Mouse (Mus musculus) neutrophil, adult 5-6 weeks (primary cell): ENCODE measurements around the gene Tnfrsf23. TPM values are rescaled to one million over a fixed set of nuclear protein-coding genes. Genes with fewer than 3 reads are reported as not detected.

Experiments
- ATAC-seq: fragments of 151-379, 151-347 bp; 2 replicates; pipeline ENCODE4 v1.8.0; 2017; ENCODE audit warnings: mild to moderate bottlenecking, moderate TSS enrichment; ENCODE audit not compliant: insufficient number of reproducible peaks, poor library complexity, low FRiP score, severe bottlenecking; ENCODE audit errors: extremely low read depth
- total RNA-seq: library from RNA; stranded (forward); fragments of 200-1000 nt; gene quantifications from 2 replicates; pipeline ENCODE4 v1.2.3, GENCODE M21; 2017

Gene Tnfrsf23
- 8.6 and 10.1 TPM in 2 replicates for total RNA-seq

DNA sequence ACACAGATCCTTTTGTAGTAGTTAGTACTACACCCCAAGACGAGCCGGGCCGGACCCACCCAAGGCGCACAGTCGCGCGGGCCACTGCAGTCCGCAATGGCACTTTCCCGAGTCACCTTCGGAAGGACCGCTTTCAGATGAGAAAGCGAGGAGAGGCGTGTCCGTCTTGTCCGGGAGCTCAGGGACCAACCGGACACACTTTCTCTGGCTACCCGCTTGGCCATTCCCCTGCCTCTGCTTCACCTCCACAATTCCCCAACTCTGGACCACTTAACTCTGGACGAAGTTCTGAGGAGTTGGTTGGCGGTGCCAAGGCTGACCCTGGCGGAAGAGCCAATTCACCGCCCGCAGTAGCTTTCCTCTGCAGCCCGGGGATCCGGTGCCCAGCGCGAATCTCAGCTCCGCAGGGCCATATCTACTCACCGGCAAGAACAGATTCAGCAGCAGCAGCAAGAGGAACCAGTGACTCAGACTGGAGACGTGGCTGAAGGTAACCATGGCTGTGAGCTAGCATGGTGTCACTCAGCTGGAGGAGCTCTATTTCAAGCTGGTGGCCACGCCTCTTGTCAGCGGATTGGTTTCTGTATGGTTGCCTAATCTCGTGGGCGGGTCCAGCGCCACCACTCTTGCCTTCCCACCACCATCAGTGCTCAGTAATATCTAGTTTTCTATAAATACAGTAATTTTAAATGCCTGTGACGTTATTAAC, at the start of gene Tnfrsf23:
Tnfrsf23 (minus strand) TSS at position 514 of the 709 bp plus-strand sequence.
- peak; percentile 97 for ATAC-seq

DNA sequence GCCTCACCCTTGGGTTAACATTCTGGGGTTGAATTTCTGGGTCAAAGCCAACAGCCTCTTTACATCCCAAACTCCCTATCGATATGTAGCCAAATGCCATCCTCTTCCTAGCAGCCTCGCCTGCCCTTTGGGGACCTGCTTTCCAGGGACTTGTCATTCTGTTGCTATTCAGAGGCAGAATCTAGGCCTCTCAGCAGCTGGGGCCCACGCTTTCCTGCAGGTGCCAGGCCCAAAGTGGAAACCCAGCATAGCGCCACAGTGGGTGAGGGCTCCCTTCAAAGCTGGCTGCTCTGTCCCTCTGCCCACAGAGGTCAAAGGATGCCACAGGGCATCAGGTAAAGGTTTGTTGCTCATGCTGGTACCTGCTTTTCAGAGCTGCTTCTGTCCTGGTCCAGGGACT, 48.1 kb upstream of the Tnfrsf23 start:
- no peak for ATAC-seq

DNA sequence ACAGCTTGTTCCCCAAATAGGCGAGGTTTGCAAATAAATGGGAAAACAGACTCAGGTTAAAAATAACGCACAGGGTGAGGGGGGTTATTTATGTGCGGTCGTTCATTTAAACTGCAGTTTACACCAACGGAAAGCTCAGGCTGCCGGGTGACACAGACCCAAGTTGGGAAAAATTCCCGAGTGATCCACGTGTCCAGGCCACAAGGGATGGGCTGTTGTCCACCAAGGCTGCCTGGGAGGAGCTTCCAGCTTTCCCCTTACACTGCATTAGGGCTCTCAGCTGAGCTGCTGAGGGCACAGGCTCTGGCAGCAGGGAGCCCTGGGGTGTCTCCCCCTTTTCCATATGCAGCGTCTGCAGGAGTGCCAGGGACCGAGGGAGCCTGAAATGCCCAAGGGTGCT, 44.2 kb upstream of the Tnfrsf23 start:
- no peak for ATAC-seq

DNA sequence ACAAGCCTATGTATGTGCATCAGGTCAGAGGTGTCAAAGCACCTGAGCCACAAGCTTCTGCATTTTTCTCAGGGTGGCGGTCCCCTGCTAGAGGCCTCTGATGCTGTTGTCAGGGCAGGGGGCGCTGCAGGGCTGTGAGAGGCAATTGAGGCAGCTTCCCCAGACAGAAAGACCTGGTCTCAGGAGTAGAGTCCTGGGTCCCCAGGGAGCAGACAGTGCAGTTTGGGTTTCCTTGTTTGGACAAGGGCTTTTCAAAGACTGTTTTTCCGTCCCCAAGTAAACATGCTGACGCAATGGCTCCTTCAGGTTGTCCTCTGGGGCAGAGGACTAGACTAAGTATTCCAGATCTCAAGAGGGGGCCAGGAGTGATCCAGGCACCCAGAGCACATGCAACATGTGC, 40.7 kb upstream of the Tnfrsf23 start:
- ATAC-seq, result no peak

DNA sequence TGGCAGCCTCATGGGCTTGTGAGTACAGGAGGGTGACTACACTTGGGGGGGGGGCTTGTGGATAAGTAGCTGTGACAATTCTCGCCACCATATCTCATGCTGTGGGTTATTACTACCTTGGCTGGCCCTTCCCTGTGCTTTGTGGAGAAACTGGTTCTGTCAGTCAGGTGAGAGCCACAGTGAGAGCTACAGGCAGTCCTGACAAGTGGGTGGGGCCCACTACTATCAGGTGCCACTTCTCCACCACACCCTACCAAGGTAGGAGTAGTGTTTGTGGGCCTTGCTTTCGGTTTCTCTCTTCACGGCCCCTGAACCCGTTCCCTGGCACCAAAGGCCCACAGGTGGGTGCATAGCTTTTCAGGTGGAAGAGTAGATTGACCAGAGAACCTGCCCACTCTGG, 38.2 kb upstream of the Tnfrsf23 start:
- no peak for ATAC-seq

DNA sequence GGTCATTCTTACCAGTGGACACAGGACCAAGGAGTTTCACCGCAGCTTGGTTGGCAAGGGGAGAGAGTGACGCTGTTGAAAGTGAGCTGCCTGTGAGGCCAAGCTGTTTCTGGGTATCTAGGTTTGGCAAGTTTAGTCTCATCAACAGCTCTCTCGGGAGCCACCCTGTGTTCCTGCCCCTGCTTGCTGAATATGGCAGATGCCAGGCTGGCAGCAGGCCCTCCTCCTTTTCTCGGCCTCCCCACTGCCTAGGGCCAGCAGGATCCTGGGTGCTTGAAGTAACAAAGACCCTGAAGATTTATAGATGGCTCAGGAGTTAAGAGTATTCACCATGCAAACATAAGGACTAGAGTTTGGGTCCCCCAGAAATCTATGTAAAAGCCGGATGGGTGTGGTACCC, 37.0 kb upstream of the Tnfrsf23 start:
- ATAC-seq, result no peak

DNA sequence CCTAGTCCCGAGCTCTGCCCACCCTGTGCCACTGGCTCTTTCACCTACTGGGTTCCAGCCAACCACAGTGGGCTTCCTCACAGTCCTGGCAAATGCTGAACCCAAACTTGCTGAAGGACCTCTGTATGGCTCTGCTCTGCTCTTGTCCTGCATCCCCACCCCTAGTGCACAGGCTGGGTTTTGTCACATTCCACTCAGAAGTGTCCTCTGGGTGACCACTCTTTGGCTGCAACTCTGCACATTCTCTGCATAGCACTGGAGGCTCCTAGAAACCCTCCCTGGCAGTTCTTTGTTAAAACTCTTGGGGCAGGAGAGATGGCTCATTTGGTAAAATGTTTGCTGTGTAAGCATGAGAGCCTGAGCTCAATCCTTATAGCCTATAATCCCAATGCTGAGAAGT, 32.1 kb upstream of the Tnfrsf23 start:
- no peak for ATAC-seq

DNA sequence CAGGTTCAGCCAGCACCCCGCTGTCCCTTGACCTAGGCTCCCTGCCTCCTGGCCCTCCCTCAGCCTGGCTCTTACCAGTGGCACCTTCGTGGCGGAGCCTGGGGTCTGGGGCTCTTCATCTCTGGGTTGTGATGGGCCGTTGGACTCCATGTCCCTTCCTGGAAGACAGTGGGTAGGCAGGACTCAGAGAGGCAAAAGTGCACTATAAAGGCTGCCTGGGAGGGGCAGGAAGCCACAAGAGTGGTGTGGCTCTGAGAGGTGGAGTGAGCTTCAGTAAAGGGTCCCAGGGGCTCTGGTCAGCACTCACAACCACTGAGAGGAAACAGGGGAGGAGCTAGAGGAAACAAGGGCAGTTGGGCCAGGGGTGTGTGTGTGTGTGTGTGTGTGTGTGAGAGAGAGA, 27.7 kb upstream of the Tnfrsf23 start:
- ATAC-seq, result peak; percentile 42

DNA sequence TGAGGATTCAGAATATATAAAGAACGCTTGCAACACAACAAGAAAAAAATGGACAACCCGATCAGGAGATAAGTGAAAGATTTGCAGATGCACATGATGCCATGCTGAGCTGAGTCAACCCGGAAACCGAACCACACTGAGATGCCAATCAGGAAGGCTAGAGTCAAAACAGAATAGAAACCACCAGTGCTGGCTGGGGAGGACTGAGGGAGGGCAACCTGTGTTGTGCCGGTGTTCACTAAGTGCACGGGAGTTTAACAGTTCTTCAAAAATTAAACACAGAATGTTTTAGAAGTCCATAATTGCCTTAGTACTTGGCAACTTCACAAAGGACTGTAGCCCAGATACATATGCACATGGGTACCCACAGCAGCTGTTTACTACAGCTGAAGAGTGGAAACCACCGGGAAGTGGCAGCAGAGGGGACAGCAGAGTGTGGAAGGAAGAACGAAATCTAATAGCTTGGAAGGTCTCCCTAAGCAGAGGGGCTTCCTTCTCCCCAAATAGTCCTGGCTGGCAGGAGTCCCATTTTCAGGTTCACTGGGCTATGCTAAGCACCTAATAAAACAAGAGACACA, 27.2 kb upstream of the Tnfrsf23 start:
- ATAC-seq, result peak; percentile 30; the same call in 1 of the 2 replicates

DNA sequence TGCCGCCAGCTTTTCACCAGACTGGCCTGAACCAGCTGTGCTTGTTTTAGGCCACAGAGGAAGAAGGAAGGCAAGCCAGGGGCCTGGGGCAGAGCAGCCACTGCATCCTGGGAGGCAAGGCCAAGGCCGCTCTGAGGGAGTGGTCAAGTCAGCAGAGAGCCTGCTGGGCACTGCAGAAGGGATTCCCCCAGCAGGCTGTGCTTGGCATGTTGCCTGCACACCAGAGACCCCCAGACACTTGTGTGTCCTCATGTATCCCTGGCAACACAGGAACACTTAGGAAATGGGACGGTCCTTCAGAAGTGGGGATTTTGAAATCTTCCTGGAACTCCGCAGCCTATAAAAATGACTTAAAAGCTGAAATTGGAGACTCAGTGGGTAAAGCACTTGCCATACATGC, 26.4 kb upstream of the Tnfrsf23 start:
- no peak for ATAC-seq

DNA sequence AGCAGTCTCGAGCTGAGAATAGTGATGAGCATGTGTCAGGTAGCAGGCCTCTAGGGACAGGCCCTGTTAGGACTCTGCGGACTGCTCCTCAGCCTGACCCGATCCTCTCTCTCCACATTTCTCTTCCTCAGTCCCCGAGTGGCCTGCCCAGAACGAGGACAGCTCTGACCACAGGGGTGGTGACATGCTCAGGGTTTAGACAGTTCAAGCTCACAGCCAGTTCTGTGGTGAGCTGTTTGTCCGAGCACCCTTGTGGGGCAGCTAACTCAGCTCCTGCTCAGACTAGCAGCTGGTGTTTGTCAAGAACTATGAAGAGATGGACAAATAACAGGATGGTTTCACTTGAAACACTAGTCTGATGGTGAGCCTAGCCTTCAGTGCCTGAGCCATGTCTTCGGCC, 25.7 kb upstream of the Tnfrsf23 start:
- no peak for ATAC-seq

DNA sequence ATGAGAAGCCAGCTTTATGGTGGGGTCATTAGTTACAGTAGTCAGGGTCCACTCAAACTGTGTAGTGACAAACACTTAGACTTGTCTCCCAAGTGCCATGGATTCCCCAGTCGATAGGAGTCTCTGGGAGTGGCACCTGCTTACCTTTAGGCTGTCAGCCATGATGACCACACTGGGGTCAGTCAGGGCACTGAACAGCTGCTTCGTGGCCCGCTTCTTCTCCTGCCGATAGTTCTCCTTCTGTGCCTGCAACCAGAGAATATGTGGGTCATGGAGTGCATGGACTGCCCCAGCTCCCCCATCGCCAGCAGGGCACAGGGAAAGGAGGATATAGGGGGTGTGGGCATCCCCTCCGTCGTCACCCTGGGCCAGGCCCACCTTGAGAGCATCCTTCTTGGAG, 23.7 kb upstream of the Tnfrsf23 start:
- ATAC-seq, result no peak

DNA sequence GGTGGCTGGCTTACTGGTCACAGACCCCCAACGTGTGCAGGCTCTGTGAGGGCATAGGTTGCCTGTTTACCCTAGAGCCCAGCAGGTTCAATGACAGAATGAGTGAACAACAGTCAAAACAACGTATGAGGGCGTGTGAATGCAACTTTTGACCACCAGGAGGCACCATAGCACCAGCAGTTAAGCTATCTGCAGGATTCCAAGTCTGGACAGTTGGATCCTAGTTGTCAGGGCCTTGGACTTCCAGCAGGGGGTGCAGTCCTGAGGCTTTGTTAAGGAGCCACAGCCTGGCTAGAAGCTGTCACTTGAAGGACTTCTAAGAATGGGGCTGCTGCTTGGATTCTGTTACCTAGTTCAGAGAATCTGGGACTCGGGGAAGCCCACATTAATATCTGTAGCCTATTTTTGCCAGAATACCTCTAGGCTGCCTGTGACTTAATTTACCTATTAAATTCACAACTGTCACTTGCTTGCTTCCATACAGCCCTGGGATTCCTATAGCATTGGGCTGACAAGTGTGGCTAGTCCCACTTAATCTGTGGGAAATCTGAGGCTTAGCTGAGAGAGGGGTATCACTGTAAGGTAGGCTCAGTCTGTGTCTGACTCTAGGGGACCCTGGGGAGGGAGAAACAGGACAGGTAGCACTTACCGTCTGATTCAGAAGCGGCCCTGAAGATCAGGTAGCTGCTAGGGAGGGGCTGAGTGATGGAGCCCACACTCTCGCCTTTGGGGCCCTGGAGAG, 21.2 kb upstream of the Tnfrsf23 start:
- peak; percentile 78 for ATAC-seq

DNA sequence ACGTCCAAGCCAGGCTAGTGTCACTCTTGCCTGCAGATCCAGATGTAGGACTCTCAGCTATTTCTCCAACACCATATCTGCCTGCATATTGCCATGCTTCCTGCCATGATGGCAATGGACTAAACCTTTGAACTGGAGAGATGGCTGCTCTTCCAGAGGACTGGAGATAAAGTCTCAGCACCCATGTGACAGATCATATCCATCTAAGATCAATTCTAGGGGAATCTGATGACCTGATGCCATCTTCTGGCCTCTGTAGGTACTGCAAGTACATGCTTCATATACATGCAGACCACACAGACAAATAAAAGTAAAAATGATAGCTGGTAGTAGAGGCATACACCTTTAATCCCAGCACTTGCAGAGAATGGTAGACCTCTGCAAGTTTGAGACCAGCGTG, 10.5 kb upstream of the Tnfrsf23 start:
- ATAC-seq, result peak; percentile 59

DNA sequence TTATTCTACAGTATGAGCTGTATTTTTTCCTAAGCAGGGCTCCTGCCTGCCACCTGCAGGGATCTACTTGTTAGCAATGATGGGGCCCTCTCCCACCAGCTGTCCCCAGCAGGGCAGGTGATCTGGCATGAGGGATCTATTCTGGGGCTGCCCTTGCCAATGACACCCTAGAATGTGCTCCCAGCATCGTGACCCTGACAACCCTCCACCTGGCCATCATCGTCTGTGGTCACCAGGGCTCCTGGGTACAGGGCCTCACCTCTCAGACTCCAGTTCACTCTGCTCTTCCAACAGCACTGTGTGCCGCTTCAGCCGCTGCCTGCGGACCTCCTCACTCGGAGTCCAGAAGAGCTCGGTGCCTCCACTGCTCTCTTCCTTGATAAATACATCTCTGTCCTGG, 8.9 kb upstream of the Tnfrsf23 start:
- ATAC-seq, result no peak

DNA sequence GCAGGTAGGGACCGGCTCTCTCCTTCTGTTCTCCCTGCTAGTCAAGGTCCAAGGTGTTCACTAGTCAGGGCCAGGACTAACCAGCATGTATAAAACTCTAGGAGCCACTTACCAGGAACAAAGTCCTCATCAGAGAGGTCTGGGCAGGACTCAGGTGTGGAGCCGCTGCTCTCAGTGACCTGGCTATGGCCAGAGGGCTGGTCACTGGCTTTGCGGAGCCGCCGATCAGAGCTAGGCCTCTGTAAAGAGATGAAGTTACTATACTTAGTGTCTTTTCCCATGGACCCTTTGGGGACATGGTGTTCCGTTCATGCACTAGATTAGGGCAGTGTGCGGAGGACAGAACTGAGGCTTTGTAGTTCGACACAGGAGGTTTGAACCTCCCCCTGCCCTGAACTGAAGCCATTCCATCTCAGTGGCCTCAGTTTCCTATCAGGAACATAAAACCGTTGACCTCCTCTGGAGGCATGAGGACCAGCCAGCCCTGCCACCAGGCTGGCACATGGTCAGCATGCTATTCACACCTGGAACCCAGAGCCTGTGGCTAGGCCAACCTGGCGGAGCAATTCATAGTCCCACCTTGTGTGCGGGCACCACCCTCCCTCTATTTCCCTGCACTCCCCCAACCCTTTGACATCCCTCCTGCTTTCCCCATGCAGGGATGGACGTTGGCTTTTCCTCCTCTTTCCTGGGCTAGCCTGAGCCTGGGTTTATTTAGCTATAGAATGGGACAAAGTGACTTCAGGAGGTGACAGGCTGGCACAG, 7.3 kb upstream of the Tnfrsf23 start:
- no peak for ATAC-seq

DNA sequence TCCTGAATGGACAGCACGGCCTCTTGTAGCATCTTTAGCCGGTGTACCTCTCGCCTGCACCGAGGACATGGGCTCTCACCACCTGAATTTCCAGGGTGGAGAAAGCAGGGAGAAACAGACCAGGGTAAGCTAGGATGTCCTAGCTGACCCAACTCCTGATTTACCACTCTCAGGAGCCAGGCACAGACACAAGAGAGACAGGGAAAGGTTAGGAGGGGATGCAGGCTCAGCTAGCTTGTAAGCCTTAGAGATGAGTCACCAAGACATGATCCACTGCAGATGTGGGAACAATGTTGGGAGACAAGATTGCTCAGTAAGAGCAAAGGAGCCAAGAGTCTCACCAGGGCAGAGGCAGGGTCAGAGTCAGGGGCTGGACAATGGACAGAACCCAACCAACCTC, 6.2 kb upstream of the Tnfrsf23 start:
- ATAC-seq, result no peak

DNA sequence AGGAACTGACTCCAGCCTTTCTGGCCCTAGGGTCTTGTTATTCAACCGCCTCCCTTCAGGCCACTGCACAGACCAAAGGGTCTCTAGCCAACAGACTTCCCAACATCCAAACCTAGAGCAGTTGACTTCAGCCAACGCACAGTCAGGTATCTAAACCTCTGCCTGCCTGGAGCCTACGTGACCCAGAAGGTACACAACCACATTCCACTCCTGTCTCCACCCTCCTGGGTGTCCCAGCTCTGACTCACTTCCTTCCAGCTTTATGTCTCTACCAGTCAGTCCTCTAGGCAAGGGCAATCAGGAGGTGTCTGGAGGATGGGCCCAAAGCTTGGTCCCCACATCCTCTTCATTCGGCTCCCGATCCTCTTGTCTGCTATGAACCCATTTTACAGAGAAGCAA, 5.5 kb upstream of the Tnfrsf23 start:
- no peak for ATAC-seq

DNA sequence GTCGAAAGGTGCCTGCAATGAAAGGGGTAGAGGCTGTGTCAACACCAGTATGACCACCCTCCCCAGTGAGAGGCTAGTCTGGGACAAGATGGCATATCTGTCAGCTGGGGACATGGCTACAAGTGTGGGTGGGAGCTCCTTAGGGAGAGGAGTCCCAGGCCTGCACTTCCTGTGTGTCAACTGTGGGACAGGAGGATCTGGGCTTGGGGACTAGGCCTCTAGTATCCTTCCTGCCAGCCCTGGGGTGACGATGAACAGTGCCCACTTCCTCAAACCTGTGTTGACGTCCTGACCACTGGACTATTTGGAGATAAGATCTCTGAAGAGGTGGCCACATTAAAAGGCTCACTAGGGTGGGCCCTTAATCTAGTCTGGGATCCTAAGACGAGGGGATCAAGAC, 4.3 kb upstream of the Tnfrsf23 start:
- no peak for ATAC-seq

DNA sequence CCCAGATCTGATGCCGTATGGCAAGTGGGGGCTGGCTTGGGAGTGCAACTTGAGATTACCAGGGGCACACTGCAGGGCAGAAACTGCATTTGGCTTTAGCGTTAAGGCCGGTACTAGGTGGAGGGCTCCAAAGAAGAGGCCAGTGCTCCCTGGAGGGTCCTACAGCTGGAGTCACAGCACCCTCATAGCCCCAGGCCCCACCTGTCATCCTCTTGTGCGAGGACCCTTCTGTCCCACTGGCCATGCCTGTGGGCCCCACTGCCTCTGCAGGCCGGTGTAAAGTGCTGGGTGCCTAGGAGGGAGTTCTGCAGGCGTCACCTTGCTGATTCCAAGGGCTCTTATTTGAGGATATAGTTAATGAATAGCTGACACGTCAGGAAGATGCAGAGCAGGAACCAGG, 3.8 kb upstream of the Tnfrsf23 start:
- ATAC-seq, result no peak
